Mouse (Mus musculus) urinary bladder, adult 18-20 months (tissue): ENCODE measurements around the gene Fam102b.

Source experiments
- DNase-seq, 2 experiments: peaks; one replicate each; pipeline ENCODE4 v3.0.0; 2022; ENCODE audit warnings: low spot score in 2 of 2, mixed read lengths in 2 of 2

Fam102b gene

DNA sequence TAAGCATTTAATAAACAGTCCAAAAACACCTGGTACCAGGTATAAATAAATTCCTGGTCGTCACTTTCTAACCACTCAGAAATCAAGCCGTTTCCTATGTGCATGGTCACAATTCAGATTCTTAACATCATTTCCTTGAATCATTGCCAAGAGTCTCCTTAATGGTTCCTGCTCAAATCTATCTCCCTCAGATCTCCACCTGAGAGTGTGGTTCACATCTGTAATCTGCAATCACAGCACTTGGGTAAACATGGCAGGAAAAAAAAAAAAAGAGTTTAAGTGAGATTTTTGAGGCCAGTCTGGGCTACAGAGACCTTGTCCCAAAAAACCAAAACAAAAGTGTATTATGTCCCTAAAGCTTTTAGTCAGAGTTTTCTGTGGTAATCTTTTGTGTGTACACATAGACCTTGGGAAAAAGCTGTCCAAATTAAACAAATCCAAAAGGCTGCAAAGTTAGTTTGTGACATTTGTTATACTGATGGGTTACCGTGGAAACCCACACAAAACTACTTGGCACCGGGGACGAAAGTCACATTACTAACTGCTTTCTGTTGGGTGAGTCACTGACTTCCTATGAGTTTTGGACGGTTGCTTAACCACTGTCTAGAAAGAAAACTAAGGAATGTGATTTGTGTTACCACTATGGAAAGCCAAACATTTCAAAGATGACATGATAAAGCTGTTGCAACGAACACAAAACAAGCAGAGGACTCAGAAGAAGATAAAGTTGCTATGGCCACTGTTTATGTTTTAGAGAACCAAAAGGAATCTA lies 16.7 kb downstream of the Fam102b start:
- peak in 1 of 2 experiments; percentile 58 for DNase-seq

DNA sequence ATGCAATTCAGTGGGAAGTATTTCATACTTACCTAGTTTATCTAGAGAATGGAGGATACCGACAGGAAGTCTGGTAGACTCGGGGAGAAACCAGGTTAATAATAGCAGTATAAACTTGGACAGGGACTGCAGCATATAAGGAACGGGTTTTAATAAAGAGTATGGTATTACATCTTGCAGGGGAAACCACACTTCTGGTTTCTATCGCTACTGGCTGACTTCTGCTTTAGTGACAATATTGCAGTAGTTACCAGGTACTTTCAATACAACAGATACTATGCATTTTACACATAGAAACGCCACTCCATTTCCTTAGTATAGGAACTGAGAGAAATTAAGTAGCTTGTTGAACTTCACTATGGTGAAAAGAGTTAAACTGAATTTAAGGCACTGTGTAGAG lies 19.2 kb downstream of the Fam102b start:
- DNase-seq, result no peak

DNA sequence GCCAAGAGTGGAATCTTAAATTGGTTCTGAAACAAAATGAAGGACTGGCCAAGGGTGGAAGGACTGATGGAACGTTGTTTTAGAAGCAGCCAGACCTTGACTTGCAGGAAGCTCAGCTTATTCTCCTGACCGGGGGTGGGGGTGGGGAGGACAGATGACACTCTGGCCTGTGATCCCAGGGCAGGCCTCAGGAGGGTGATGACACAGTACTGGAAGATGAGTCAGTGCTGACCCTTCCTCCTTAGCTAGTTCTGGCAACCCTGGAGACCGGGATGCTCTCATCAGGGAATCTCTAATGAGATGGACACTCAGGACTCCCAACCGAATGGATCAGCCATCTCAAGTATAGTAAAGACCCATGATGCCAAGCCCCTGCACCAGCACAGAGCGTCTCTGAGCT lies 21.6 kb downstream of the Fam102b start:
- DNase-seq, result no peak

DNA sequence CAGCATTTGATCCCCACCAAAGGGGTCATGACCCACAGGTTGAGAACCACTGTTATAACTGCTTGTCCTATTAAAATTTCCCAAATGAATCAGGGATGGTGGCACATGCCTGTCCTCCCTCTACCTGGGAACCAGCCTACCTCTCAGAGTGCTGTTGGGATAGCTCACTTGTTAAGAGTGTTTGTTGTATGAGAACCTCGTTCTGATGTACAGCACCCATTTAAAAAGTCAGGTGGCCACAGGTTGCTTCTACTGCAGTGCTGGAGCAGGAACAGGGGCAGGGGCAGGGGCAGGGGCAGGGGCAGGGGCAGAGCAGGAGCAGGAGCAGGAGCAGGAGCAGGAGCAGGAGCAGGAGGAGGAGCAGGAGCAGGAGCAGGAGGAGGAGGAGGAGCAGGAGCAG lies 28.2 kb downstream of the Fam102b start:
- DNase-seq, result no peak

DNA sequence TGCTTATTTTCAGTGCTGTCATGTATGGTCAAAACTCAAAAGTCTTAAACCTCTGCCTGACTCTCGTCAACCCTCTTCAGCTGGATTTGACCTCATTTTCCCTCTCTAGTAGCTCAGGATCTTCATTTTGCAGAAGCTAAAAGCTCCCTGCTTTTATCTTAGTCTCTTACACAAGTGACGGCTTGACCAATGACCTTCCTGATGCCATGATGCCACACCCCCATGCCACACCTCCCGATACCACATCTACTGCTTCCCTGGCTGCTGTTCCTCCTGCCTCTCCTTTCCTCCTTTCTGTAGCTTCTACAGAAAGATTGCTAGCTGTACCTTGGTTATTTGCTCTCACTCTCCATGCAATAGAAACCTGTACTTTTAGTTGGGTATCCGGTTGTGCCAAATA lies 29.6 kb downstream of the Fam102b start:
- no peak for DNase-seq

DNA sequence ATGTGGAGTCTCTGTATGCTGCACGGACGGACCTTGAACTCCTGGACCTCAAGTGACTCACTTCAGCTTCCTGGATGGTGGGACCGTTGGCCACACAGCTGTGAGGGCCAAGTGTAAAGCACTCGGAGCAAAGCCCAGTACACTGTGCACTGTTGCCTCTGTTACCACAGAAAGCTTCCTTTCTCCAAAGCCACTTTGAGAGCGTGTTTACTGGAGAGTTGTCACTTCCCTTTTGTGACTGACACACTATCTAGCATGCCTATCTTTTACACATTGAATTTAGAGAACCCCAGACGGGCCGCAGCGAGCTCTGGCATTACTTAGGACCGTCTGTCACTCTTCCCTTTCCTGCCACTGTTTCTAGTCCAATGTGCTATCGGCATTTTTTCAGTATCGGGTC lies 30.1 kb downstream of the Fam102b start:
- no peak for DNase-seq

DNA sequence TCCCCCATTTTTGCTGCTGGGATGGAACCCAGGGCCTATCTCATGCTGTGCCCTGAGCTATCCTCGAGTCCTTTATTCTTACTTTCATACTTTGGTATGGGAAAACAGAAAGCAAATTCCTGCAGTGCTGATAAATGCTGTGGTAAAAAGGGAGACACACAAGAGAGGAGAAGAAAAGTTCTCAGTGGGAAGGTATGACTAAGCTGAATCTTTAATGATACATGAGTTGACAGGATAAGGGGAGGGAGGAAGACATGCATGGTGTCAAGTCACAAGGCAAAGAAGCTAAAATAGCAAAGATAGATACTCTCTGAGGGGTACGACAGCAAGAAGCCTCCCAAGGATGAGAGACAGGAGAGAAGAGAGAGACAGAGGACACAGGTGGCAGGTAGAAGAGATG lies 32.0 kb downstream of the Fam102b start:
- no peak for DNase-seq

DNA sequence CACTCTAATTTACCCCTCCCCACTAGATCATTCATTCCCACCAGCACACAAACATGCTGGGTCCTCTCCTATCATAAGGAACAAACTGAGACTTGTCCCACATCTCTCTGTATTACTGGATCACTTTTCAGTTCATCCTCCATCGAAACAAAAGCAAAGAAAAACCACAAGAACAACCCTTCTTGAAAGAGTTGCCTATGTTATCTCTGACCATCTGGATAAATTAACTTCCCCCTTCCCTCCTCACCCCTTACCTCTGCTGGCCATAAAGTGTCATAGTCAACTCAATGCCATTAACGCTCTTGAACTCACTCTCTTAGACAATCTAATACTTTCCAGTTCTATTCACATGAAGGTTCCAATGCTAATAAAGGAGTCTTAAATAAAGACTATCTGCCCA lies 32.9 kb downstream of the Fam102b start:
- no peak for DNase-seq

DNA sequence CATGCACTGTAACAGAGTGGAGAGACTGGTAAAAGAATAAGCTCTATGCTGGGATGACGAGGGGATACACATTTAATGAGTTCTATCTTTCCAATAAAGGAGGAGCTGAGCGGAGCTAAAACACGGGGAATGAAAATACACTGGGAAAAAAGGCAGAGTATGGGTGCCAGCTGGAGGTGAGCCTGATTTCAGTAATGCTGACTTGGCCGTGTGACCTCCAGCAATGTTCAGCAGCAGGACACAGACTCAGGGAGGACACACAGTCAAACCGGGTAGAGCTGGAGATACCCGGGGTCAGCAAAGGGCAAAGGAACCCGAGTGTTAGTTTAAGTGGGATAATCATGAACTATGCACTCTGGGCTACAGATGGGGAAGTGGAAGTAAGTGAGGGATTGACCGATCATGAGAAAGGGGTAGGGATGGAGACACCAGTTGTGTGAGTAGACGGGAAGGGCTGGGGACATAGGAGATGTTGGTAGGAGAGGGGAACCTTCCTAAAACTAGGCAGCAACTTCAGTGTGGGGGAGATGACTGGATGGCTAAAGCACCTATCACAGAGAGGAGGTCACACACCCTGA lies 37.3 kb downstream of the Fam102b start:
- DNase-seq, result no peak

DNA sequence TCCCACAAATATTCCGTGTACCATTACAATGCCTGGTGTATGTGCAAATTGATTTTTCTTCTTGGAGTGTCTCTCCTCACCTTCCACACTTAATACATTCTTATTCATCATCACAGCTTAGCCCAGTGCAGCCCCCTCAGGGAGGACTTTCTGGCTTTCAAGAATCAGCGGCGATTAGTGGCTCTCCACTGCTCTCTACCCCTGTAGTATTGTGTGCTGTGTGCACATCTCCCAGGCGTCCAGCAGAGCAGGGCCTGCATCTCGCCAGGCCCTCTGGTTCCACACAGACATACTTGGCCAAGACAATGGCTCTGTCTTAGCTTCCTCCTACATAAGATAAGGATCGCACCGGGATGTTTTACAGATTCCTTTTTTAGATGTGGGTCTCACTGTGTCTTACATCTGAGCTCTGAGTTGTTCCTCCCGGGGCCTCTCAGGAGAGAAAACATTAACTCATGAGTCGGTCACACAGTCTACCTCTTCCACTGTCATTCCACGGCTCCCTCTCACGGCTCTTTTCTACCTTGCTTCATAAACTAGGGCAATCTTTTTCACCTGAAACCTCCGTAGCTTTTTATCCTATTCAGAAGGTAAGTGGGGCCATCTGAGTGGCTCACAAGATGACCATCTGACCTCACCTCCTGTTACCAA lies 40.3 kb downstream of the Fam102b start:
- no peak for DNase-seq

DNA sequence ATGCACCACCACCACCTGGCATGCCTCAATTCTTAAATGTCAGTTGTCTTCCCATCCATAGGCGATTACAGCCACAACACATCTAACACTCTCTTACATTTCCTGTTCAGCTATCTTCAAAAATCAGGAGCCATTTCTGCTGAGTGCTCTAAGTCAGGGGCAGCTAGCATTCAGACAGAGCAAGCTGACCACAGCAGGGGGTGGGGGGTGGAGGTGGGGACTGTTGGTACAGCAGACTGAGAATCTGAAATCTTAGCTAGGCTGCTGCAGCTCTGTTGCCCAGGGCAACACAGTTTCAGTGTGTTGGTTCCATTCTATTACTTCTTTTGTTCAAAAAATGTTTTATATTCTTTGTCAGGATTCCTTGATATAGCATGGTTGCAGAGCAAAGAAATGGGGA lies 40.9 kb downstream of the Fam102b start:
- no peak for DNase-seq

DNA sequence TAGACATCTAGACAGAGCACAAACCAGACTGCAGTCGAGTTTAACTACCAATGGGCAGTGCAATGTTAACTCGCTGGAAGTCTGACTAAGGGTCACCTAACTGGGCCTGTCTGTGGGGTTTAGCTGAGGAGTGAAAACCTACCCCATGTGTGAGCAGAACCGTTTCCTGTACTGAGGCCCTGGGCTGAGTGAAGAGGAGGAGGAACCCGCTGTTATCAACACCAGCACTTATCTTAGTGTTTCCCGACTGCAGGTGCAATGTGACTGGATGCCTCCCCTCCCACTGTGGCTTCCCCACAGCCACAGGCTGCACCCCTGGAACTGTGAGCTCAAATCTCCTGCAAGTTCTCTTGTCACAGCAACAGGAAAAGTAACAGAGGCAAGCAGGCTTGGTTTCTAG lies 43.4 kb downstream of the Fam102b start:
- DNase-seq, result no peak

DNA sequence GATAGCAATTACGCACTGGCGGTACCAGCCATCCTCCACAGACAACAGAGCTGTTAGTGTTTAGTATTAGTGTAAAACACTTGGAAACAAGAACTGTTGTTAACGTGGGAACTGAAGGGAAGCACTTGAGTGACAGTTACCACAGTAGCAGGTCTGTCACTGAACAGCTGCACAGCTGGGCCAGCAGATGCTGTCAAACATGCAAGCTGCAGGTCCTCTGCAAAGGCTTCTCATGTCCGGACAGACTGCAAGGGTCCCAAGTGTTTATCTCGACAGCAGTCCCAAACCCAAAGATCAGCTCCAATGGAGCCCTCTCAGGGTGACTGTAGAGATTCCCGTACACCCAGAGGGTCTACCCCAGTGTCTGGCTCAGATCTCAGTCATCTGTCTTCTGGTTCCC lies 45.5 kb downstream of the Fam102b start:
- no peak for DNase-seq

DNA sequence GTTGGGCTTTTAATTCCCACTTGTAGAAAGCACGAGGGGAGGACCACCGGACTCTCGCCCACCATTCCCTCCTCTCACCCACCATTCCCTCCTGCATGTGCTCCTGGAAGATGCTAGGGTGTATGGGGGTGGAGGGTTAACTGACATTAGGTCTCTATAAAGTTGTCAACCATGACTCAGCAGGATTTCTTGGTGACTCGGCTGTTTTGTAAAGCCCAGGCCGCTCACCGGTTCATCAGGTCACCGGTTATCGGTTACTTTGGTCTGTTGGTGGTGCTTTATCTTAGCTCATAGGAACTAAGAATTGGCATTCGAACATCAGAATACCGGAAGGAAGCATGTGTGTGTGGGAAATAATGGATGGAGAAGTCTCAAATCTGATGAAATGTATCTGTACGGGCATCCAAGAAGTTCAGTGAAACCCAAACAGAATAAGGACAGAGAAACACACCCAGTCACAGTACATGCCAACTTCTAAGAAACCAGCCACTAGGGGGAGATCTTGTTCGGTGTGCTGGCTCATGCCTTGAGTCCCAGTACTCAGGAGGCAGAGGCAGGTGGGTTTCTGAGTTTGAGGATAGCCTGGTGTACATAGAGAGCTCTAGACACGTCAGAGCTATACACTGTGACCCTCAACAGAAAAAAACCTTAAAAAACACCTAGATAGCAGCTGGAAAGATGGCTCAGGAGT lies 49.9 kb downstream of the Fam102b start:
- DNase-seq, result no peak

DNA sequence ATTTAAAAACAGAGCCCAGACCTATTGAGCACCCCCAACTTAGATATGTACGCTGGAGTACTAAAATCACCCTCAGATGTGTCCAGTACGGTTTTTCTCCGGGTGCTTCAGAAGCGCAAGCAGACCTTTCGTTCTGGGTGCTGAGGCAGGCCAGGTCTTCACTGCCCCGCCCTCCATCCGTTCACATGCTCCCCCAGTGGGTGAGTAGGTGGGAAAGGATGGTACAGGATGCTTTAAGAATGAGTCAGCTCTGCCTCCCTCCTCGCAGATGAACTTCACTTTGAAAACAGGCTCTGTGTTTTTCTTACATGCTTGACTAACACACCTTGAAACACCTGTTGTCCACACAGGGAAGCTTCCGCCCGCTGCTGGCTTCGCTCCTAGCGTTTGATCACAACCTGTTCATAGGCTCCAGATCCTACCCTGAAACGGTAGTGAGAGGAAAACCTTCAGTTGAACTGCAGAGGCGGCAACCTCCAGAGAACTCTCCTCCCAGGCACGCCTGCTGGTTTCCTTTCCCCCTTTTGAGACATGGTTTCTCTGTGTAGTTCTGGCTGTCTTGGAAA lies 52.4 kb downstream of the Fam102b start:
- no peak for DNase-seq

DNA sequence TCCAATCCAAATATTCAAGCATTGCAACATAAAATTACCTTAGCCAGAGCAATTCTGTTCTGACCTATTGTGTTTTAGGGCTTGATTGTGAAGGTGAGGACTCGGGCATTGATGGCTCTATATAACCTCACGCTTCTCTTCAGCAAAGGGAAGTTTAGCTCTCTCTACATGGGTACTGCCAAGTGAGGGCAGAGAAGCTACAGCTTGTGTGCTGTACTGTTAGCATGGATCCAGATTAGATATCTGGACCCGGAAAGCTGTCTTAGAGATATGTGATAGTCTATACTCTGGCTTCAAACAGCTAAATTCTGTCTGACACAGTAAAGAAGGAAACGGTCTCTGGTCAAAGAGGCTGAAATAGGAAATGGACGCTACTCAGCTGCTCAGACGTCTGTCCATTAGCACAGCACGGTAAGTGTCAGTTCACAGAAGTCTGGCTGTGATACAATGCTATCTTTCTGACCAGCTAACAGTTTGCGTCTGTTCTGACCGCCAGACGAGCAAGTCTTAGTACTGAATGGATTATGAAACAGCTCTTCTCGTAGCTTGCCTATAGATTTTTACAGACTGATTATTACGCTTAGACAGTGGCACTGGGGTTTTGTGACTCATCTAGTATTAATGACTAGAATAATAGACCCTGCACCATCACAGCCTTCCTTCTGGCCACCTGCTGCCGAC lies 53.3 kb downstream of the Fam102b start:
- DNase-seq, result no peak

DNA sequence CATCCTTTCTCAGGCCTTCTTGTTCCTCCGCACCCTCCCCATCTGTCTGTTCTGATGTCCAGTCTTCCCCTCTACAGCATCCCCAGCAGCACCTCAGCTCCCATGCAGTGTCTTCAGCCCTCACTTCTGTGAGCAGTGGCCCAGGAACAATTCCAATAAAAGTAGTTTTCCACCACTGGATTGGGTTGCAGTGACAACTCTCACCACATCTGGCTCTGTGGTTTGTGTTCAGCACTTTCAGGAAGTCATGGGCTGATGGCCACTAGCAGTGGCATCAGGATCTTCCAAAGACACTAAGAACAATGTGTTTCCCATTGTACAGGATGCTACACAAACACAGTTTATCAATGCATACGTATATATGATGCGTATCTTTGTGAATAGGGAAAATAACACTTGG lies 61.4 kb downstream of the Fam102b start:
- DNase-seq, result no peak

DNA sequence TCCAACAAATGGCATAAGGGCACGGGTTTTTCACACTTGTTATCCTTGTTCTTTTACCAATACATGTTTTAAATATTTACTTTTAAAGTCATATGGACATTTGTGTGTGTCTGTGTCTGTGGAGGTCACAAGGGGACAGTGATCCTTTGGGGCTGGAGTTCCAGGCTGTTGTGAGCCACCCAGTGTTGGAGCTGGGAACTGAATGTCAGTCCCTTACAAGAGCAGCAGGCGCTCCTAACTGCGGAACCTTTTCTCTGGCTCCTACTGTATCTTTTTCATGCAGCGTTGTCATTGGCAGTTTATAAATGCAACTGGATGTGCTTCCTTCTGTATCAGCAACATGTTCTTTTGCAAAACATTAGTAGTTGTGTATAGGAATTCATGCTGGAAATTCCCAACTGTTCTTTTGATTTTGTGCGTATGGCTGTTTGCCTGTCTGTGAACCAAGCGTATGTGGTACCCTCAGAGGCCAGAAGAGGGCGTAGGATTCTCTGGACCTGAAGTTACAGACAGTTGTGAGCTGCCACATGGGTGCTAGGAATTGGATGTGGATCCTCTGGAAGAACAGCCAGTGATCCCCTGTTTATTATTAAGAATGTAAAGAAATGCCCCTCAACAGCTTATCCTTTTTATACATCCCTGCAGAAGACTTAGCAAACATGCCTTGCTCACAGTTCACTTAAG lies 62.9 kb downstream of the Fam102b start:
- no peak for DNase-seq

DNA sequence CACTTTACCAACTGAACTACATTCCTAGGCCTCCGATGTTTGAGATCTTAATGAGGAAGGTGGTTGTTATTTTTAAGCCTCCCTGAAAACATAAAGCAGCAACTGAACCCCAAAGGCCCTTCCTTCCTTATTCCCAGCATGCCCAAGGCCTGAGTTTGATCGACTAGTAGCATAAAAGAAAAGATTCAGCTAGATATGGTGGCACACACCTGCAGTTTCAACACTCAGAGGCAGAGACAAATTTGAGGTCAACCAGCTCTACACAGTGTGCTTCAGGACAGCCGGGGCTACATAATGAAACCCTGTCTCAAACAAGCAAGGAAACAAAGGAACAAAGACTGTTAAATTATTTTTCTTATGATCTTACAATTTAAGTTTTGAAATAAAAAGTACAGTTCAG lies 63.6 kb downstream of the Fam102b start:
- DNase-seq, result no peak

DNA sequence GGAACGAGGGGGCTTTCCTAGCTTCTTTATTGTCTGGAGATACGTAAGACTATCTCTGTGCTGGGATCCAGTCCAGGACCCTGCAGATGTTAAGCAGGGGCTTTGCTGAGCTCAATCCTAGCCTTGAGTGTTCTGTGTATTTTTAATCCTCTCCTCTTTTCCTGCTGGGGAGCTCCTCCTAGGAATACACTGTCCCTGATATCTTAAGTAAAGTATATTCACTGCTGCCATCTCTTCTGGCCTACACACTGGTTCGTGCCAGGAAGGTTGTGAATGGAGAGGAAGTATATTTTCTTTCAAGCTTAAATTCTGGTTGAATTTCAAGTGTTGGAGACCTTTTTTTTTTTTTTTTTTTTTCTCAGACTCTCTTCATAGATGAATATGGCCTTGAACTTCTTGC lies 64.1 kb downstream of the Fam102b start:
- DNase-seq, result no peak

DNA sequence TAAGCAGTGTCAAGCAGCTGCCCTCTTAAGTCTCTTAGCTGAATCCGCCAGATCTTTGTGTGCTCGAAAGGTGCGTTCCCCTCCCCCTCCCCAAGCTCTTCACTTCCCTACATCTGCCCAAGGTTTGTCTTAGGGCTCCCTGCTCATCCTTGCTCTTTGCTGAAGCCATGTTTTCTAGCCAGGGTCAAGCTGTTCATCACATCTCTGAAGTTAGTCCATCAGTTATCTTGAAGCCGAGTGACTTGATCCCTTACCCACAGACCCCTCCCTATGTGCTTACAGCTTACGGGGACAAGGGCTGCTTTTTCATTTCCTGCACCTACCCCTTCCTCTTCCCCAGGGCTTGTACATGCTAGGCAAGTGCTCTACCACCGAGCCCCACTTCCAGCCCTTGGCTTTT lies 65.8 kb downstream of the Fam102b start:
- DNase-seq, result no peak
